In the genomic region with DNA sequence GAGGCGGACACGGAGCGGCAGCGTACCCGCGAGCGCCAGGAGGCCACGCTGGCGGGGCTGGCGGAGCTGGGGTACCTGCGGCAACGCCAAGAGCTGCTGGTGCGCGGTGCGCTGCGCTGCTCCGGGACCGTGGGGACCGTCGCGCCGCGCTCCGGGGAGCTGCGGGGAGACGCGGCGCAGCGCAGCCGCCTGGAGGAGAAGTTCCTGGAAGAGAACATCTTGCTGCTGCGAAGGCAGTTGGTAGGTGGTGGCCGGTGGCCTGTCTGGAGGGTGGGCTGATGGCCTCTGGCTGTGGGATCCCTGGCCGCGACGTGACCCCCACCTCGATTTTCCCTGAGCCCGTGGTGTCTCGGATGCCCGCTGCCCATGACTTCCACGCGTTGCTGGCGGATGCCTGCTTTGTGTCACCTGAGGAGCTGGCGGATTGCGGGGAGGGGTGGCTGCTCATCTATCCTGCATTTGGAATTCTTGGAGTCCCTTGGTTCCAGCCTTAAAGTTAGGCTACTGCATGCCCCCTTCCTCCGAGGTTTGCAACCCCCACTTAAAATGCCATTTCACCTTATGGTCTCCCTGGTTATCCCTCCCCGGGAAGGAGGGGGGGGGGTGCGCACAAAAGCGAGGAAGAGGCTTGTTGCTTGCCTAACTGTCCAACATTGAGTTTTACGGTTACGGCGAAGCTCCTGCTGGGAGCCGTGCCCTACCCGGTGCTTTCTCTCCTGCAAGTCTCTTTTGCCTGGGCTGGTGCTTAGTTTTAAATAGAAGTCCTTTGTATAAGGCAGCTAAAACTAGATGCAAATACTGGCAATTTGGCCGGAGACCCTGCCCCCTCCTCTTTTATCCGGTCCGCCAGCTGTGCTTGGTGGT, we compare ENCODE assay signal across 8 mouse cellular contexts. TPM values are rescaled to one million over a fixed set of nuclear protein-coding genes. Genes with fewer than 3 reads are reported as not detected.
A peak's percentile ranks its signal among the peaks of the same experiment; 100 is the strongest.
DNase-seq lines count a peak whose midpoint lies in the region; ATAC-seq and TF ChIP-seq lines count a peak whose summit lies in the region.

No protein-coding gene starts in this region.

- no peak for TF ChIP-seq POLR2A in spleen, adult 2 months (IDR thresholded peaks at IDR 0.05; ENCODE audit: low read depth, low read length)

- WGBS in spleen, adult 2 months: 6% methylated on average over 56 of the region's 56 CpGs
- WGBS in kidney, postnatal 0 days: under 1% methylated on average over 53 of the region's 56 CpGs

- peak overlapping the region; percentile 85 for H3K9ac ChIP-seq in kidney, postnatal 0 days (ENCODE audit: low read depth, low read length)

- no peak for DNase-seq in spleen, adult 2 months (ENCODE audit: low read depth in 1 of 2, low spot score in 2 of 2)
- DNase-seq in spleen, adult 12 weeks (ENCODE audit: low spot score): no peak
- DNase-seq in cerebellum, adult 9-10 months: peak; percentile 58
- DNase-seq in heart, adult 18-20 months: peak; percentile 17 to 53
- peak; percentile 42 for DNase-seq in kidney, postnatal 0 days (ENCODE audit: low spot score)
- peak; percentile 16 to 27 for DNase-seq in lung, postnatal 4 days
- peak; percentile 48 for DNase-seq in right cerebral cortex, postnatal 4 days
- no peak for DNase-seq in urinary bladder, postnatal 36 days (ENCODE audit: low spot score in 2 of 2)

- peaks cover 10% of the 10 kb centered on the region for H3K27me3 ChIP-seq in spleen, adult 2 months (ENCODE audit: control insufficient read depth, insufficient read depth, low read length)
- no peaks in the 10 kb centered on the region; the same call in 1 of the 2 replicates for H3K27me3 ChIP-seq in kidney, postnatal 0 days (ENCODE audit: insufficient read depth, low read length)

- no peak for TF ChIP-seq CTCF in spleen, adult 2 months (IDR thresholded peaks at IDR 0.05; ENCODE audit: extremely low read depth, insufficient read depth, insufficient read length, insufficient replicate concordance)
- no peak for TF ChIP-seq CTCF in kidney, postnatal 0 days (IDR thresholded peaks at IDR 0.05; ENCODE audit: low read depth)

- ATAC-seq in kidney, postnatal 0 days (replicated peaks; ENCODE audit: low FRiP score, low read depth): peak; percentile 35

- H3K36me3 ChIP-seq in spleen, adult 2 months (ENCODE audit: control insufficient read depth, insufficient read depth, low read length): no peaks in the 10 kb centered on the region
- no peaks in the 10 kb centered on the region for H3K36me3 ChIP-seq in kidney, postnatal 0 days (ENCODE audit: insufficient read depth, low read length)

- H3K27ac ChIP-seq in spleen, adult 2 months (ENCODE audit: insufficient read depth, low read length): peak overlapping the region; percentile 25; the same call in 1 of the 2 replicates
- peak overlapping the region; percentile 91 for H3K27ac ChIP-seq in kidney, postnatal 0 days

- H3K4me3 ChIP-seq in spleen, adult 2 months (ENCODE audit: extremely low read depth, insufficient read depth, insufficient read length): peak overlapping the region; percentile 49; the same call in 1 of the 2 replicates
- H3K4me3 ChIP-seq in kidney, postnatal 0 days (replicated peaks; ENCODE audit: low read depth, low read length): peak overlapping the region; percentile 76

- no peaks in the 10 kb centered on the region; the same call in 1 of the 2 replicates for H3K4me1 ChIP-seq in spleen, adult 2 months (ENCODE audit: control insufficient read depth, insufficient read depth, insufficient read length)
- 0 out of 2 replicates have a peak, but pooled peaks cover 7% of the 10 kb centered on the region for H3K4me1 ChIP-seq in kidney, postnatal 0 days (replicated peaks; ENCODE audit: insufficient read depth, low read length)

- H3K9me3 ChIP-seq in kidney, postnatal 0 days (replicated peaks; ENCODE audit: low read length): no peaks in the 10 kb centered on the region

- peak overlapping the region; percentile 98 for H3K4me2 ChIP-seq in kidney, postnatal 0 days (ENCODE audit: low read length)

RNA-seq across cellular contexts. Expression of a gene that starts 0.6 kb away (rescaled TPM):
- polyA plus RNA-seq in spleen, adult 2 months (2012; rRNA removed): 4.7 and 7.2 TPM in 2 replicates
- total RNA-seq in heart, adult 18-20 months (2021): 1 to 10 TPM; 2.3 to 2.4 TPM
- 12.4 and 15.3 TPM in 2 replicates for polyA plus RNA-seq in kidney, postnatal 0 days (2015; fragmentation: Nextera tagmentation; extraction: Ambion mirVana)

Comparison
In these comparisons a context has a peak if more than half of its experiments do, and no peak if none do; other contexts are left out.
1. DNase-seq: peak in cerebellum, adult 9-10 months (single experiment), heart, adult 18-20 months (2 of 2), kidney, postnatal 0 days (single experiment), lung, postnatal 4 days (2 of 2) and right cerebral cortex, postnatal 4 days (single experiment); none in spleen, adult 2 months (0 of 2), spleen, adult 12 weeks (single experiment) and urinary bladder, postnatal 36 days (0 of 2).